Mouse (Mus musculus) CH12.LX (cell line): ENCODE measurements around the gene Dclk3. TPM values are rescaled to one million over a fixed set of nuclear protein-coding genes. Genes with fewer than 3 reads are reported as not detected.

ENCODE experiments used
- DNase-seq: peaks from one replicate; pipeline ENCODE4 v3.0.0-alpha.2; 2013; ENCODE audit errors: extremely low read depth
- H3K27ac ChIP-seq: 2 replicates; pipeline ENCODE4 v1.5.1; 2012; ENCODE audit warnings: low read depth, mild to moderate bottlenecking, control low read depth, moderate library complexity; ENCODE audit not compliant: insufficient read depth
- H3K27me3 ChIP-seq: replicated peaks from 2 replicates; pipeline ENCODE3; 2012; ENCODE audit warnings: inconsistent platforms
- H3K36me3 ChIP-seq, 2 experiments: replicated peaks in 1 of 2; 2 replicates each; pipeline versions ENCODE3 to v1.6.1; 2012; ENCODE audit warnings: inconsistent platforms in 1 of 2, low read length in 1 of 2, mild to moderate bottlenecking in 1 of 2, mixed read lengths in 1 of 2, moderate library complexity in 1 of 2; ENCODE audit not compliant: control insufficient read depth in 1 of 2, insufficient read depth in 1 of 2
- H3K4me1 ChIP-seq, 2 experiments: 2 replicates each; pipeline ENCODE4 v1.6.1; 2012; ENCODE audit warnings: inconsistent platforms in 1 of 2, moderate library complexity in 1 of 2; ENCODE audit not compliant: insufficient read depth in 2 of 2, control insufficient read depth in 1 of 2
- H3K4me2 ChIP-seq: 2 replicates; pipeline ENCODE4 v1.6.1; 2012; ENCODE audit warnings: low read depth, mild to moderate bottlenecking, control low read depth; ENCODE audit not compliant: poor library complexity, insufficient read depth, severe bottlenecking
- H3K4me3 ChIP-seq, 3 experiments: fragments of 150-350 bp in 1 of 3; sonication (generic) in 1 of 3; replicated peaks in 1 of 3; 2 replicates each; pipeline versions ENCODE3 to v1.5.1; 2011 to 2012; ENCODE audit warnings: low read depth in 2 of 3, low read length in 2 of 3, mild to moderate bottlenecking in 2 of 3, moderate library complexity in 2 of 3, control low read depth in 1 of 3, improper control_type of control experiment in 1 of 3, inconsistent platforms in 1 of 3, mixed read lengths in 1 of 3; ENCODE audit not compliant: poor library complexity in 1 of 3
- H3K79me2 ChIP-seq: replicated peaks from 2 replicates; pipeline ENCODE4 v1.6.1; 2012; ENCODE audit warnings: mild to moderate bottlenecking, moderate library complexity; ENCODE audit not compliant: control insufficient read depth, poor library complexity, insufficient read depth, severe bottlenecking; ENCODE audit errors: extremely low read depth
- H3K9ac ChIP-seq: 2 replicates; pipeline ENCODE4 v1.6.1; 2012; ENCODE audit warnings: low read depth, mild to moderate bottlenecking, control low read depth, moderate library complexity; ENCODE audit not compliant: insufficient read depth
- H3K9me3 ChIP-seq: replicated peaks from 2 replicates; pipeline ENCODE3; 2012; ENCODE audit warnings: low read length, inconsistent platforms, mixed read lengths
- BHLHE40 ChIP-seq: IDR thresholded peaks from 2 replicates; pipeline ENCODE4 v1.6.1; 2011; ENCODE audit warnings: mild to moderate bottlenecking, low read depth, low read length, improper control_type of control experiment
- CHD1 ChIP-seq: IDR thresholded peaks from 2 replicates; pipeline ENCODE4 v1.6.1; 2012; ENCODE audit warnings: low read depth, low read length, improper control_type of control experiment, inconsistent platforms
- GABPA ChIP-seq: IDR thresholded peaks from 2 replicates; pipeline ENCODE4 v1.6.1; 2012; ENCODE audit warnings: low read depth, low read length, improper control_type of control experiment, inconsistent platforms; ENCODE audit not compliant: insufficient replicate concordance
- JUND ChIP-seq: conservative IDR thresholded peaks from 2 replicates; pipeline ENCODE4 v1.6.1; 2011; ENCODE audit warnings: low read depth, low read length, improper control_type of control experiment
- MAX ChIP-seq: IDR thresholded peaks from 2 replicates; pipeline ENCODE4 v1.6.1; 2011; ENCODE audit warnings: low read length, improper control_type of control experiment
- MEF2A ChIP-seq: IDR thresholded peaks from 2 replicates; pipeline ENCODE4 v1.6.1; 2014; ENCODE audit warnings: low read depth, mild to moderate bottlenecking, inconsistent platforms, low read length, improper control_type of control experiment, borderline replicate concordance
- MXI1 ChIP-seq: IDR thresholded peaks from 2 replicates; pipeline ENCODE4 v1.6.1; 2011; ENCODE audit warnings: mild to moderate bottlenecking, low read depth, low read length, improper control_type of control experiment
- PAX5 ChIP-seq: IDR thresholded peaks from 2 replicates; pipeline ENCODE4 v1.6.1; 2012; ENCODE audit warnings: low read length, inconsistent platforms, mixed read lengths
- POLR2AphosphoS2 ChIP-seq: IDR thresholded peaks from 2 replicates; pipeline ENCODE4 v1.6.1; 2011; ENCODE audit warnings: low read depth, low read length, improper control_type of control experiment
- SIN3A ChIP-seq: IDR thresholded peaks from 2 replicates; pipeline ENCODE4 v1.6.1; 2012; ENCODE audit warnings: low read length, improper control_type of control experiment, inconsistent platforms
- TBP ChIP-seq: conservative IDR thresholded peaks from 2 replicates; pipeline ENCODE4 v1.6.1; 2011; ENCODE audit warnings: low read depth, low read length, improper control_type of control experiment
- TCF12 ChIP-seq: IDR thresholded peaks from 2 replicates; pipeline ENCODE4 v1.6.1; 2014; ENCODE audit warnings: low read depth, mild to moderate bottlenecking, inconsistent platforms, low read length, improper control_type of control experiment
- USF1 ChIP-seq: IDR thresholded peaks from 2 replicates; pipeline ENCODE4 v1.6.1; 2014; ENCODE audit warnings: low read depth, mild to moderate bottlenecking, inconsistent platforms, low read length, improper control_type of control experiment
- ZC3H11A ChIP-seq: IDR thresholded peaks from 2 replicates; pipeline ENCODE4 v1.6.1; 2012; ENCODE audit warnings: low read depth, mild to moderate bottlenecking, inconsistent platforms, low read length, improper control_type of control experiment
- ZKSCAN1 ChIP-seq: IDR thresholded peaks from 2 replicates; pipeline ENCODE4 v1.6.1; 2012; ENCODE audit warnings: low read depth, inconsistent platforms, low read length, improper control_type of control experiment, borderline replicate concordance
- ZMIZ1 ChIP-seq: IDR thresholded peaks from 2 replicates; pipeline ENCODE4 v1.6.1; 2012; ENCODE audit warnings: low read depth, mild to moderate bottlenecking, inconsistent platforms, low read length, improper control_type of control experiment
- dilution Hi-C: fragments of 300-500 bp; cut with MboI; formaldehyde crosslinking; loops from 2 replicates; pipeline ENCODE4 v1.14.3; 2020; ENCODE audit warnings: low sequenced_read_pairs; ENCODE audit not compliant: extremely low pct_unique_long_range_greater_than_20kb, extremely low pct_ligation_motif_present
- in situ Hi-C: fragments of 300-500 bp; cut with MboI; formaldehyde crosslinking; loops from 3 replicates; pipeline ENCODE4 v1.14.3; 2019; ENCODE audit warnings: low sequenced_read_pairs, low pct_ligation_motif_present, low pct_unique_long_range_greater_than_20kb, mixed read lengths
- polyA plus RNA-seq: library from polyadenylated mRNA; unstranded; fragments of >175 nt; gene quantifications from 2 replicates; pipeline ENCODE4 v1.2.1, GENCODE M21; 2012; ENCODE audit warnings: low read depth; ENCODE audit not compliant: insufficient read length
- total RNA-seq, 2 experiments: library from RNA; depleted of rRNA; stranded (reverse); fragments of 300-350 nt in 1 of 2; fragments of >200 nt in 1 of 2; gene quantifications; 2 replicates each; pipeline ENCODE4 v1.2.3; 2012 to 2014

The Dclk3 gene
- total and polyA plus RNA-seq, 3 experiments: 0.17 to 1.1 (median 0.33) TPM

GRCm38 (mm10) chr9:111391926-111392442, 46.9 kb upstream of the Dclk3 start:
- H3K27ac ChIP-seq: no peak overlapping the region
- peaks cover 0 to 4% of the 10 kb centered on the region in 2 experiments for H3K36me3 ChIP-seq
- H3K9me3 ChIP-seq: no peaks in the 10 kb centered on the region
- no peaks in the 10 kb centered on the region for H3K79me2 ChIP-seq
- no peak overlapping the region for H3K4me2 ChIP-seq
- H3K4me3 ChIP-seq: no peak overlapping the region
- TF ChIP-seq USF1: no peak
- no peak for TF ChIP-seq POLR2AphosphoS2
- no peak for TF ChIP-seq PAX5
- TF ChIP-seq TCF12: no peak
- no peak for TF ChIP-seq MEF2A
- TF ChIP-seq ZC3H11A: no peak
- TF ChIP-seq GABPA: no peak
- TF ChIP-seq MAX: no peak
- no peak for TF ChIP-seq MXI1
- no peak for TF ChIP-seq ZKSCAN1
- TF ChIP-seq BHLHE40: no peak
- TF ChIP-seq CHD1: no peak
- no peak for TF ChIP-seq SIN3A
- dilution Hi-C loops: no loop called here
- peaks cover 10 to 24% of the 10 kb centered on the region in 2 experiments; a peak in 3 of 4 replicates for H3K4me1 ChIP-seq
- no peak for DNase-seq
- H3K27me3 ChIP-seq: no peaks in the 10 kb centered on the region
- in situ Hi-C loops: no loop called here
- H3K9ac ChIP-seq: no peak overlapping the region

GRCm38 (mm10) chr9:111395265-111395664, 43.6 kb upstream of the Dclk3 start:
- Histone ChIP-seq H3K9me3 (no peaks in the 10 kb centered on the region), H3K4me3 (no peak overlapping the region), H3K4me1 (peaks cover 8 to 40% of the 10 kb centered on the region in 2 experiments; a peak in 3 of 4 replicates), H3K27me3 (no peaks in the 10 kb centered on the region), H3K79me2 (no peaks in the 10 kb centered on the region), H3K4me2 (no peak overlapping the region), H3K36me3 (peaks cover 0 to 4% of the 10 kb centered on the region in 2 experiments), H3K9ac (no peak overlapping the region), H3K27ac (no peak overlapping the region)
- in situ Hi-C loops (no loop called here), dilution Hi-C loops (no loop called here)
- TF ChIP-seq CHD1: no peak
- no peak for TF ChIP-seq TBP
- no peak for TF ChIP-seq ZMIZ1
- TF ChIP-seq JUND: no peak
- DNase-seq: no peak
